Mouse (Mus musculus): ENCODE data around the gene Irf2.

GRCm38 (mm10) chr8:46736260-46736659, 3.3 kb upstream of the Irf2 start:
- TF ChIP-seq CTCF (IDR thresholded peaks at IDR 0.05; ENCODE audit: low read depth) (peak; percentile 60), EP300 (optimal IDR thresholded peaks at IDR 0.05) (no peak)
